Mouse (Mus musculus): Measurements from ENCODE around the gene Fbxl17. TPM values are rescaled to one million over a fixed set of nuclear protein-coding genes. Genes with fewer than 3 reads are reported as not detected.

Gene Fbxl17
- polyA plus RNA-seq, 1 experiment from 2014 or later, result 6.1 TPM

DNA sequence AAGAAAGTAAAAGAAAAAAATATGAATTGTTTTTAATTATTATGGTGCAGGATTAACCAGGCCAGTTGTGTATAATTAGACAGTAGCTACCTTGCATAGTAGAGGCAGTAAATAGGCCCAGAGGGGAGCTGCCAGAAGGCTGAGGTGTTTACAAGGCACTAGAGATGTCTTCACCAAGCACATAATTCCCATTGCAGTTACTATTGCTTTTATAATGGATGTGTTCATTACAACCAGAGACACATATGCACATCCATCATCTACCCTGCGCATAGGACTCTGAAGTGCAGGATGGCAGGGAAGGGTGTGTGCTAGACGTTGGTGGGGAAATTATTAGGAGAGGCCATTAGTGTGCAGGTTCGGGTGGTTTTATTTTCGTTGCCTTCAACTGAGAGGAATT is 491.0 kb downstream of the Fbxl17 start:
- Histone ChIP-seq H3K9ac (no peak overlapping the region), H3K4me2 (no peak overlapping the region), H3K9me3 (no peaks in the 10 kb centered on the region), H3K4me3 (no peak overlapping the region), H3K27ac (no peak overlapping the region), H3K27me3 (no peaks in the 10 kb centered on the region), H3K36me3 (no peaks in the 10 kb centered on the region), H3K4me1 (peaks cover 9% of the 10 kb centered on the region)
- no peak for ATAC-seq (ENCODE audit: borderline replicate concordance, extremely low read depth, low FRiP score, low TSS enrichment)
- WGBS, result 73% methylated on average over 4 of the region's 4 CpGs

DNA sequence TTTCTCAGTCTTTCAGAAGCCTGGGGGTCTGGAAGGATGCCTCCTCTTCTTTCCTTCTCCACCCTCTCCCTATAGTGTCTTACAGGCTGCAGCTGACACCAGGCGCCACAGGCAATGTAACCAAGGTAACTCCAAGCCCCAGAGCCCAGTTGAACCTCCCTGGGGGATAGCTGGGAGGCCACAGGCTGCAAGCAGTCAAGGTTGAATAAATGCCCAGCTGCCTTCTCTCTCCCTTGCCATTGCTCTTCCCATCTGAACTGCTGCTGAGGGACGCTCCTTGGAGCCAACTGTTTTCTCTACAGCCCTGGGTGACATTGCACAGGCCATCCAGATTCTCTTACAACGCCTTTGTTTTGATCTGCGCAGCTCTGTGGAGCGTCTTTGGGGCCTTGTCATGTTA is 491.5 kb downstream of the Fbxl17 start:
- Histone ChIP-seq H3K4me1 (peaks cover 9% of the 10 kb centered on the region), H3K9me3 (no peaks in the 10 kb centered on the region), H3K4me3 (no peak overlapping the region), H3K4me2 (no peak overlapping the region), H3K27ac (no peak overlapping the region), H3K27me3 (no peaks in the 10 kb centered on the region), H3K36me3 (no peaks in the 10 kb centered on the region), H3K9ac (no peak overlapping the region)
- WGBS, result 51% methylated on average over 5 of the region's 5 CpGs
- no peak for ATAC-seq (ENCODE audit: borderline replicate concordance, extremely low read depth, low FRiP score, low TSS enrichment)

DNA sequence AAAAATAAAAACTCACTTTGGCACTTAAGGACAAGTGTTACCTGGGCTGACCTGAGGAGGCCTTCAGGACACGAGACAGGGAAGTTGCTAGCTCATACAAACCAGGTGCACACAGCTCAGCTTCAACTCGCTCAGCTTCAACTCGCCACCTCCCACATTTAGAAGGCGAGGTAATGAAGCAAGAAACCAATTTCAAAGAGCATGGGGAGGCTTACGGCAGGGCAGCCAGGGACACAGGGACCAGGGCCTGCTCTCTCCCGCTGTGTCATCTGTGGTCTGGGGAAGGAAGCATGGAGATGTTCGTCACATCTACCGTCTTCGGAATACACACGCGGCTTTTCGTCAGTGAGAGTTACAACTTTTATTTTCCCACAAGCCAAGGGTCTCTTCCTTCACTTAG is 491.9 kb downstream of the Fbxl17 start:
- Histone ChIP-seq H3K36me3 (no peaks in the 10 kb centered on the region), H3K4me1 (peaks cover 9% of the 10 kb centered on the region), H3K9ac (no peak overlapping the region), H3K4me3 (no peak overlapping the region), H3K27ac (no peak overlapping the region), H3K27me3 (no peaks in the 10 kb centered on the region), H3K9me3 (no peaks in the 10 kb centered on the region), H3K4me2 (no peak overlapping the region)
- WGBS, result 84% methylated on average over 12 of the region's 12 CpGs
- no peak for ATAC-seq (ENCODE audit: borderline replicate concordance, extremely low read depth, low FRiP score, low TSS enrichment)

Small RNA genes within 50 kb of the gene (microRNA-seq; reads per million reads assigned to microRNA genes)
- not detected for gene Gm24813
